Mouse (Mus musculus) stomach, embryonic 15.5 days (tissue): ENCODE results near the gene Ift80. TPM values are rescaled to one million over a fixed set of nuclear protein-coding genes. Genes with fewer than 3 reads are reported as not detected.
"Not testable (repeated sequence)": the region's sequence is repeated elsewhere in the genome, so short reads cannot be mapped to it uniquely, and the experiment has no call there.

Experiments used
- ATAC-seq: fragments of 200-750 bp; cut with Nextera tagmentation; 2 replicates; pipeline ENCODE4 v1.8.0; 2017; ENCODE audit warnings: low read depth, moderate number of reproducible peaks, moderate TSS enrichment; ENCODE audit not compliant: insufficient read depth, low FRiP score
- H3K27ac ChIP-seq: fragments of 300-500 bp; sonication (generic); 2 replicates; pipeline ENCODE4 v1.5.1; 2015; ENCODE audit warnings: mild to moderate bottlenecking, inconsistent platforms
- H3K27me3 ChIP-seq: fragments of 300-500 bp; sonication (generic); replicated peaks from 2 replicates; pipeline ENCODE4 v1.6.1; 2015; ENCODE audit warnings: inconsistent platforms
- H3K36me3 ChIP-seq: fragments of 300-500 bp; sonication (generic); 2 replicates; pipeline ENCODE4 v1.6.1; 2015; ENCODE audit warnings: inconsistent platforms
- H3K4me1 ChIP-seq: fragments of 300-500 bp; sonication (generic); 2 replicates; pipeline ENCODE4 v1.6.1; 2015; ENCODE audit warnings: inconsistent platforms
- H3K4me2 ChIP-seq: fragments of 300-500 bp; sonication (generic); 2 replicates; pipeline ENCODE4 v1.6.1; 2015; ENCODE audit warnings: mild to moderate bottlenecking, inconsistent platforms
- H3K4me3 ChIP-seq: fragments of 300-500 bp; sonication (generic); replicated peaks from 2 replicates; pipeline ENCODE4 v1.5.1; 2015; ENCODE audit warnings: inconsistent platforms
- H3K9ac ChIP-seq: fragments of 300-500 bp; sonication (generic); 2 replicates; pipeline ENCODE4 v1.6.1; 2015; ENCODE audit warnings: inconsistent platforms
- H3K9me3 ChIP-seq: fragments of 300-500 bp; sonication (generic); 2 replicates; pipeline ENCODE4 v1.6.1; 2016; ENCODE audit warnings: inconsistent platforms
- WGBS: fragments of 180-500 bp; shearing (Covaris S2); methylation state at CpG from one replicate; pipeline ENCODE4 v1.1.7; 2015; 5-methylcytosine and 5-hydroxymethylcytosine counted together
- polyA plus RNA-seq: library from polyadenylated mRNA; unstranded; fragments of >200 nt; fragmentation: Nextera tagmentation; extraction: Ambion mirVana; gene quantifications from 2 replicates; pipeline ENCODE4 v1.2.1, GENCODE M21; 2015

The Ift80 gene
- polyA plus RNA-seq, 1 experiment from 2014 or later, result 12.1 TPM

DNA sequence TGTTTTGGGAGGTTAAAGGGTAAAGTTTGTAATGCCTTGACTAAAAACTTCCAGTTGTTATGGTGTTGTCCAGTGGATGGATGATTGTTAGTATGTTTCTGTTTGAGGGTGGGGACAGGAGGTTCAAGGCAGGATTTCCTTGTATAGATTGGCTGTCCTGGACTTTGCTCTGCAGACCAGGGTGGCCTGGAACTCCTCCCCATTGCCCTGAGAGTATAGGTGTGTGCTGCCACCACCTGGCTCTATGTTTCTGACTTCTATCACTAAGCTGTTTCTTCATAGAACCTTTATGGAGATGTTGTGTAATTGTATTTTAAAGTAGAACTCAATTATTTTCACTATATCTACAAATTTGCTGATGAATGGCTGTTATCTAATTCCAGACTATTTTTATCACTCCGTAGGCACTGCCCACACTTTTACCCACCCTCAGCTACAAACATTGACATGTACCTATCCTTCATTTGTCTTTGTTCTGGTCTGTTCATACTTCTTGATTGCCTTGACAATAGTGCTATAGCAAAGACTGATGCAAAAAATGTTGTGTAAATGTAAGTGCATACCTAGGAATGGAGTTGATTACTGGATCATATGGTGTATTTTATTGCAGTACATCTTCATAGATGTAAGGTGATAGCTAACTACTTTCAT lies 21.9 kb upstream of the Ift80 start:
- Histone ChIP-seq H3K4me3 (no peak overlapping the region), H3K4me1 (no peaks in the 10 kb centered on the region), H3K9me3 (no peaks in the 10 kb centered on the region), H3K27ac (no peak overlapping the region), H3K27me3 (no peaks in the 10 kb centered on the region), H3K36me3 (peaks cover 22% of the 10 kb centered on the region), H3K9ac (no peak overlapping the region), H3K4me2 (no peak overlapping the region)
- WGBS, result 91% methylated on average over 1 of the region's 1 CpGs
- 0 out of 2 replicates have a peak, but pooled peaks have one; percentile 56 for ATAC-seq

DNA sequence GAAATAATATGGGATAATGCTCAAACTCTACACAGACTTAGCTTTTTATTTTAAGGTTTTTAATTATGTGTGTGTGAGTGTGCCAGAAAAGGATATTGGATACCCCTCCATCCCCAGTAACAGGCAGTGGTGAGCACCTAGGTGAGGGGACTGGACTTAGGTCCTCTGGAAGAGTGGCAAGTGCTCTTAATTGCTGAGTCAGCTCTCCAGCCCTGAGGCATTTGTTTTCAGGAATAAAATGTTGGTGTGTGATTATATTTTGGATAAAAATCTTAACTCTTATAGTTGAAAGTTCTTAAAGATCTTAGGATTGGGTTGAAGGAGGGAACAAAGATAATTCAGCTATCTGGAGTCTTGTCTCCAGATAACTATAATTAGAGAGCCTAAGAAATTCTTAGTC lies 16.4 kb upstream of the Ift80 start:
- no peak overlapping the region for H3K4me2 ChIP-seq
- H3K36me3 ChIP-seq, result peaks cover 22% of the 10 kb centered on the region
- H3K9me3 ChIP-seq, result no peaks in the 10 kb centered on the region
- H3K4me3 ChIP-seq, result no peak overlapping the region
- no peak for ATAC-seq
- no peak overlapping the region for H3K9ac ChIP-seq
- H3K27me3 ChIP-seq, result no peaks in the 10 kb centered on the region
- no peak overlapping the region for H3K27ac ChIP-seq
- no peaks in the 10 kb centered on the region for H3K4me1 ChIP-seq

DNA sequence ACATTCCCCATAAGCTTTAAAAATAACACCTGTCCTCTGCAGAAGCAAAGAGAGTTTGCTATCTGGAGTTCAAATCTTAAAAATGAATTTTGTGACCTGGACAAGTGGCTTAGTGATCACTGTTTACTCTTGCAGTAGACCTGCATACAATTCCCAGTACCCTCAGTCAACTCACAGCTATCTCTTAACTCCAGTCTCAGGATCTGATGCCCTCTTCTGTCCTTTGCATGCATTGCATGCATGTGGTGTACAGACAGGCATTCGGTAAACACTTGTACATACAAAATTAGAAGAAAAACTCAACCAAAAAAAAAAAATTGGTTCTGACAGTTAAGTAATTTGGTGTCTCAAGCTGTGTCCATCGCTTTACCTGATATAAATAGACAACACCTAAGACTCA lies 15.9 kb upstream of the Ift80 start:
- H3K4me3 ChIP-seq, result no peak overlapping the region
- ATAC-seq, result no peak
- no peak overlapping the region for H3K4me2 ChIP-seq
- H3K36me3 ChIP-seq, result peaks cover 22% of the 10 kb centered on the region
- no peaks in the 10 kb centered on the region for H3K9me3 ChIP-seq
- no peak overlapping the region for H3K27ac ChIP-seq
- no peaks in the 10 kb centered on the region for H3K4me1 ChIP-seq
- 95% methylated on average over 2 of the region's 2 CpGs for WGBS
- H3K27me3 ChIP-seq, result no peaks in the 10 kb centered on the region
- no peak overlapping the region for H3K9ac ChIP-seq

DNA sequence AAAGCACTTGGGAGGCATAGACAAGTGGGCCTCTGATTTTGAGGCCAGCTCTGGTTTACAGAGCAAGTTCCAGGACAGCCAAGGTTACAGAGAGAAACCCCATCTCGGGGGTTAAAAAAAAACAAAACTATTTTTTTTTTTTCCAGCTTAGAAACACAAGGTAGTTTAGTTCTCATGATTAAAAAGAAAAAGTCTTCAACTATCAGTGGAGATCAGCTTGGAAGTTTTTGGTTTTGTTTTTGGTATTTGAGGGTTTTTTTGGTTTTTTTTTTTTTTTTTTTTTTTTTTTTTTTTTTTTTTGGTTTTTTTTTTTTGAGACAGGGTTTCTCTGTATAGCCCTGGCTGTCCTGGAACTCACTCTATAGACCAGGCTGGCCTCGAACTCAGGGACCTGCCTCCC lies 14.3 kb upstream of the Ift80 start:
- ATAC-seq, H3K4me3 ChIP-seq, H3K27me3 ChIP-seq, H3K9ac ChIP-seq, H3K4me1 ChIP-seq, H3K9me3 ChIP-seq, H3K27ac ChIP-seq, H3K4me2 ChIP-seq: not testable (repeated sequence)
- 97% methylated on average over 2 of the region's 2 CpGs for WGBS
- H3K36me3 ChIP-seq, result peaks cover 17% of the 10 kb centered on the region

DNA sequence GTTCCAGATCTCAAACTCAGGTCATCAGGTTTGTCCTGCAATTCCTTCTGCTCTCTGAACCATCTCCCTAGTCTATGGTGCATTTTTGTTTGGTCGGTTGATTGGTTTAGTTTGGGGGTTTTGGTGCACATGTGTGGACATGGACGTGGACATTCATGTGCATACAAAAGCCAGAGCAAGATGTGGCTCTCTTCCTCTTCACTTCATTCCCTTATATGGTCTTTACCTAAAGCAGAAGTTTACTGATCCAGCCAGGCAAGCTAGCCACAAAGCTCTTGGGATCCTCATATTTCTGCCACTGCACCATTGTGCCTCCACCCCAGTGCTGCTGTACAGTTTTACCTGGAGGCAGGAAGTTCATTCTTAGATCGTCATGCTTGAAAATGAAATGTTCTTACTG lies 12.8 kb upstream of the Ift80 start:
- 87% methylated on average over 3 of the region's 3 CpGs for WGBS
- peaks cover 17% of the 10 kb centered on the region for H3K36me3 ChIP-seq
- no peaks in the 10 kb centered on the region for H3K4me1 ChIP-seq
- no peaks in the 10 kb centered on the region for H3K27me3 ChIP-seq
- H3K4me3 ChIP-seq, result no peak overlapping the region
- no peak overlapping the region for H3K27ac ChIP-seq
- H3K9ac ChIP-seq, result no peak overlapping the region
- ATAC-seq, result no peak
- no peaks in the 10 kb centered on the region for H3K9me3 ChIP-seq
- no peak overlapping the region for H3K4me2 ChIP-seq

DNA sequence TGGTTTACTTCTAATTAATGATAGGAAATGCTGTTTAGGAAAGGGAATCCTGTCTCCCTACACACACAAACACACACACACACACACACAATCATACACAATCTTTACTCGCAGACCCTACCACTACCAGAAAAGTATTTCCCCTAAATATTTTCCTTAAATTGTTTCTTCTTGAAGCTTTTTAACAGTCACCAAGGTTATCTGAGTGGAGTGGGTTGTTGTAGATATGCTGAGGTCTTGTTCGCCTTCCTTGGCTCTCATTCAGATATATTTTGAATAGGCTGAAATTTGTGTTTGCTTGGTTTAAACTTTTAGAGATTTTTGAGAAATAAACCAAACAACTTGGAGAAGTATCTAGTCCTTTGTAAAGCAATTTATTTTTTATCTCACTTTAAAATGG lies 4.5 kb upstream of the Ift80 start:
- Histone ChIP-seq H3K4me3 (no peak overlapping the region), H3K9ac (no peak overlapping the region), H3K27me3 (no peaks in the 10 kb centered on the region), H3K4me1 (peaks cover 4% of the 10 kb centered on the region; the same call in 1 of the 2 replicates), H3K27ac (no peak overlapping the region), H3K4me2 (no peak overlapping the region), H3K36me3 (no peaks in the 10 kb centered on the region), H3K9me3 (no peaks in the 10 kb centered on the region)
- WGBS, result 77% methylated on average over 2 of the region's 2 CpGs
- no peak for ATAC-seq

DNA sequence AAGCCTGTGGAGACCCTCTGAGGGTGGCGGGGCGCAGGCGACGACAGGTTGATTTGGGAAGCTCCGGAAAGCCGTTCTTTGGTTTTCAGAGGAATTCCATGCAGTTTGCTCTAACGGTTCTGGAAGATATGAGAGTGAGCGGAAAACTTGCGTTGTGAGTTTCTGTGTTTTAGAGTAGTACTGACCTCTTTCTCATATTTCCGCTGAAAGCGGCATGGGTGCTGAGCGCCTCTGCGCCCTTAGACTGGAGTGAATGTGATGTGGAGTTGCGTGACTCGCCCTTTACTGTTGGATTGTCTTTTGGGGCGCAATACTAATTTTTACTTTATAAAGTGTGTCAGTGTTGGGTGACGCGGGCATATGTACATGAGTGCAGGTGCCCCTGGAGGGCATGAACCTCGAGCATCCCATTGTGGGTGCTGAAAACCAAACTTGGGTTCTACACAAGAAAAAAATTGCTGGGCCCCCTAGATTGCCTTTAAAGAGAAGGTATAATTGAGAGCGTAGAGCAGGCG lies 1.9 kb upstream of the Ift80 start:
- 5% methylated on average over 21 of the region's 21 CpGs for WGBS
- peaks cover 4% of the 10 kb centered on the region; the same call in 1 of the 2 replicates for H3K4me1 ChIP-seq

DNA sequence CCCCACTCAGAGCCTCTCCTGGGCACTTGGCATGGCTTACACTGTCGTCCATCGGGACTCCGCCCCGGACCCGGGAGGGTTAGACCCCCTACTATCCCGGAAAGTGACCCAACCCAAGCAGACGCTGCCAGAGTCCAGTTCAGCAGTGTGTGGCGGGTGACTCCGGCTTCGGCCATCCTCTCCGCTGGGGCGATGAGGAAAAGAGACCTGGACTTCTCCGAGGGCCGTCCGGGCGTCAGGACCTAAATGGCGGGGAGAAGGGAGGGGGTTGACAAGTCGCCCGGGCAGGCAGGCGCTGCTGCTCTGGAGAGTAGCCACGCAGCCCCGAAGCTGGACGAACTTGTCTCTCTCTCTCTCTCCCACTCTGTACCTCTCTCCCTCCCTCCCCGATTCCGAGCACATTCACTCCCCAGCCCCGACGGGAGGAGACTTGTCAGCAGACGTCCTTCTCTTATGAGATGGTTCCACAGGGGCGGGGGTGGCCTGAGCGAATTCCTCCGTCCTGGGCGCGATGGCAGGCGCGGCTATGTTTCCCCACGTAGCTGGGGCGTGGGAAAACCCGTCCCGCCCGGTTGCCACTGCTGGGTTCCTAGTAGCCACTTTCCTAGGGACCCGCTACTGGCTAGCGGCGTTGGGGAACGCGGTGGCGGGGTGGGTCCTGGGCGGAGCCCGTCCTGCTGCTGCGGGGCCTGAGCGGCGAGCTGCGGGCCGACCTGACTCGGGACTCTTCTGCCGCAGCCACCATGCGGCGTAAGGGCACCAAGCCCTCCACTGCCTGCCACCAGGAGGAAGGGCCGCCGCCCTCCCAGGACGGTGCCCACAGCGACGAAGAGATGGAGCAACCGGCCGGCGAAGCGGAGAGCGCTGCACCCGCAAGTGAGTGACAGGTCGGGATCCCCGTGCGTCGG lies 1.2 kb upstream of the Ift80 start:
- peaks cover 4% of the 10 kb centered on the region; the same call in 1 of the 2 replicates for H3K4me1 ChIP-seq
- ATAC-seq, result peak; percentile 50
- H3K36me3 ChIP-seq, result no peaks in the 10 kb centered on the region
- H3K9me3 ChIP-seq, result no peaks in the 10 kb centered on the region
- WGBS, result under 1% methylated on average over 72 of the region's 72 CpGs
- H3K27me3 ChIP-seq, result no peaks in the 10 kb centered on the region
- peak overlapping the region; percentile 86 for H3K9ac ChIP-seq
- peak overlapping the region; percentile 73 for H3K4me2 ChIP-seq
- peak overlapping the region; percentile 94 for H3K27ac ChIP-seq
- peak overlapping the region; percentile 97 for H3K4me3 ChIP-seq

More for the DNA sequence above, 1.9 kb upstream of the Ift80 start:
- Histone ChIP-seq H3K4me3 (peak overlapping the region; percentile 97), H3K4me2 (peak overlapping the region; percentile 73), H3K9ac (peak overlapping the region; percentile 86), H3K27me3 (no peaks in the 10 kb centered on the region), H3K36me3 (no peaks in the 10 kb centered on the region), H3K9me3 (no peaks in the 10 kb centered on the region), H3K27ac (peak overlapping the region; percentile 94)
- ATAC-seq, result no peak

DNA sequence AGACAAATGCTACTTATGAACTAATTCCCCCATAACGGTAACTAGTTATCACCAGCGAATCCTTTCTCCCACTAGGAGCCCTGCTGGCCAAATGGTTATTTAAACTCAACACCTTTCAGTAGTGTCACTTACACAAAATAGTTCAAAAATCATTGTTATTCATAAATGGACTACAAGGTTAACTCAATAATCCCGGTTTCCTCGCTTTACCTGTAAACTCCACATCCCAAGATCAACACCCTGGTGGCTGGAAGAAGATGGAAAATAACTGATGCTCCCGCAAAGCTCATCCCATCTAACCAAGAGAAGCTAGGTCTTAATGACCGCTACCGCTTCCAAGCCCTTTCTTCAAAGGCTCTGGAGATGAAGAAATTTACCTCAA lies 324 bp downstream of the Ift80 start:
- WGBS, result 1% methylated on average over 7 of the region's 7 CpGs
- no peak overlapping the region for H3K27ac ChIP-seq
- peak overlapping the region; percentile 57 for H3K4me2 ChIP-seq
- H3K4me3 ChIP-seq, result peak overlapping the region; percentile 97
- peak; percentile 0; the same call in 1 of the 2 replicates for ATAC-seq
- H3K9ac ChIP-seq, result peak overlapping the region; percentile 27; the same call in 1 of the 2 replicates
- peaks cover 4% of the 10 kb centered on the region; the same call in 1 of the 2 replicates for H3K4me1 ChIP-seq
- no peaks in the 10 kb centered on the region for H3K36me3 ChIP-seq
- H3K9me3 ChIP-seq, result no peaks in the 10 kb centered on the region
- no peaks in the 10 kb centered on the region for H3K27me3 ChIP-seq

DNA sequence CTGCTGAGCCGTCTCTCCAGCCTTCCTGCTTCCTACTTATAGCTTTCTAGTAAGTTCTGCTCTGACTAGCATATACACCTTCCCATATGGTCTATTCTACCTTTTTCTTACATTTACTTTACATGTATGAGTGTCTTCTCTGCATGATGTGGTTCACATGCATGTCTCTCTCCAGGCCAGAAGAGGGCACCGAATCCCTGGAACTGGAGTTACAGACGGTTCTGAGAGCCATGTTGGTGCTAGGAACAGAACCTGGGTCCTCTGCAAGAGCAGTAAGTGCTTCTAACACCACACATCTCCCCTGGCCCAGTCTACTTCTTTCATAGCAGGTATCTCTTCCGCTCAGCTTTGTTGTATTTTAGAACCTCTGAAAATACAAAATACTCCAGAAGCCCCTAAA lies 1.6 kb downstream of the Ift80 start:
- no peak overlapping the region for H3K27ac ChIP-seq
- H3K36me3 ChIP-seq, result no peaks in the 10 kb centered on the region
- H3K9ac ChIP-seq, result no peak overlapping the region
- no peaks in the 10 kb centered on the region for H3K27me3 ChIP-seq
- H3K4me3 ChIP-seq, result no peak overlapping the region
- H3K4me2 ChIP-seq, result no peak overlapping the region
- ATAC-seq, result no peak
- 88% methylated on average over 4 of the region's 4 CpGs for WGBS
- no peaks in the 10 kb centered on the region for H3K9me3 ChIP-seq
- peaks cover 4% of the 10 kb centered on the region; the same call in 1 of the 2 replicates for H3K4me1 ChIP-seq

DNA sequence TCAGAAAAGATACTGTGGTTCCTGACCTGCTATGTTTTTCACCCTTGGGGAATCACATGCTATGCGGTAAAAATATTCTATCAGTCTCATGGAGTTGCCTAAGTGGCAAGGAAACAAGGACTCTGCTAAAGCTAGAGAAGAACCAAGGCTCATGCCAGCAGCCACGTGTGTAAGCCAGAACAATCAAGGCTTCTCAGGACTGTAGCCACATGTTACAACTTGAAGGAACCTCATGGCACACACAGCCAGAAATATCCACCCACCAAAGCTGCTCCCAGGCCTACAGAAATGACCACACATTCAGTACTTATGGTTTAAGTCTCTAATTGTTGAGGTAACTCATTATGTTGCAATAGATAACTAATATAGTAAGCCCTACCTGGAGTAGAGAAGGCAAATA lies 17.8 kb downstream of the Ift80 start:
- Histone ChIP-seq H3K4me3 (no peak overlapping the region), H3K4me1 (no peaks in the 10 kb centered on the region), H3K9ac (no peak overlapping the region), H3K36me3 (no peaks in the 10 kb centered on the region), H3K9me3 (no peaks in the 10 kb centered on the region), H3K4me2 (no peak overlapping the region), H3K27me3 (no peaks in the 10 kb centered on the region), H3K27ac (no peak overlapping the region)
- no peak for ATAC-seq
- 89% methylated on average over 2 of the region's 2 CpGs for WGBS

DNA sequence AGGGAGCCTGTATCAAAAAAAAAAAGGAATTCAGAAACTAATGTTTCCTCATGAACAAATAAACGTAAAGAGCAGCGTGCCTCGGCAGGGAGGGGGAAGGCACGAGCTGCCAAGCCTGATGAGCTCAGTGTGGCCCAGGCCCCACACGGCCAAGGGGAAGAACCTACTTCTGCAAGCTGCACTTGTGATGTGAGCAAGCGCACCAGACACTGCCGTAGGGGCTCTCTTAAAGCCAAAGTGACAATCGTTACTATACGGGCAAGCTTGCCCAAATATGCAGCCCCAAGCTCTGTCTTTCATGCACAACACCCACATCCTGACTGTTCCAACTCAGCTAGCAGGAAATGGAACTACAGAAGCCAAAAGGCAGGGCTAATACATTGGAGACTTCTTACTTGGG lies 23.5 kb downstream of the Ift80 start:
- Histone ChIP-seq H3K27me3 (no peaks in the 10 kb centered on the region), H3K9me3 (no peaks in the 10 kb centered on the region), H3K36me3 (no peaks in the 10 kb centered on the region), H3K27ac (no peak overlapping the region), H3K4me3 (no peak overlapping the region), H3K4me2 (no peak overlapping the region), H3K9ac (no peak overlapping the region), H3K4me1 (no peaks in the 10 kb centered on the region)
- no peak for ATAC-seq
- 58% methylated on average over 9 of the region's 9 CpGs for WGBS
